In genomic region chr7:88278628-88279196, GRCm38 (mm10) we compare ENCODE assay signal across 8 mouse cellular contexts. TPM values are rescaled to one million over a fixed set of nuclear protein-coding genes. Genes with fewer than 3 reads are reported as not detected.
DNase-seq lines count a peak whose midpoint lies in the region; ATAC-seq and TF ChIP-seq lines count a peak whose summit lies in the region.

No protein-coding gene starts in this region.

- peaks cover 7% of the 10 kb centered on the region; the same call in 1 of the 2 replicates for H3K4me1 ChIP-seq in heart, postnatal 0 days (ENCODE audit: control insufficient read depth, insufficient read depth)
- H3K4me1 ChIP-seq in bone marrow macrophage, adult 2 months (ENCODE audit: control insufficient read depth, insufficient read depth, low read length), result peaks cover 10% of the 10 kb centered on the region
- no peaks in the 10 kb centered on the region for H3K4me1 ChIP-seq in midbrain, postnatal 0 days (ENCODE audit: insufficient read depth, low read length)

- peak overlapping the region; percentile 66 for H3K9ac ChIP-seq in heart, postnatal 0 days (replicated peaks; ENCODE audit: low read depth, low read length)
- H3K9ac ChIP-seq in midbrain, postnatal 0 days (replicated peaks; ENCODE audit: low read length, poor library complexity, severe bottlenecking), result no peak overlapping the region

- peak overlapping the region; percentile 86 for H3K4me2 ChIP-seq in heart, postnatal 0 days (ENCODE audit: low read depth, low read length)
- H3K4me2 ChIP-seq in midbrain, postnatal 0 days (ENCODE audit: low read depth, low read length, poor library complexity, severe bottlenecking), result peak overlapping the region; percentile 76

- no peak for TF ChIP-seq POLR2A in bone marrow macrophage, adult 2 months (IDR thresholded peaks at IDR 0.05; ENCODE audit: borderline replicate concordance, low read depth, low read length)

- 17% methylated on average over 8 of the region's 8 CpGs for WGBS in heart, postnatal 0 days
- WGBS in midbrain, postnatal 0 days, result 62% methylated on average over 8 of the region's 8 CpGs

- H3K27ac ChIP-seq in heart, postnatal 0 days (ENCODE audit: low read depth), result no peak overlapping the region
- peak overlapping the region; percentile 91 for H3K27ac ChIP-seq in bone marrow macrophage, adult 2 months (ENCODE audit: insufficient read depth, low read depth, low read length)
- no peak overlapping the region for H3K27ac ChIP-seq in midbrain, postnatal 0 days (ENCODE audit: low read depth, low read length)

- TF ChIP-seq EP300 in heart, postnatal 0 days (IDR thresholded peaks at IDR 0.05; ENCODE audit: low read depth), result no peak

- DNase-seq in heart, postnatal 0 days (ENCODE audit: low spot score), result no peak
- no peak for DNase-seq in heart, adult 9 months (ENCODE audit: low spot score in 2 of 2)
- peak; percentile 50 for DNase-seq in induced T-regulatory cell, adult 2 months (ENCODE audit: low read depth)
- no peak for DNase-seq in midbrain, postnatal 0 days (ENCODE audit: low spot score)
- DNase-seq in left cerebral cortex, postnatal 25 days (ENCODE audit: low spot score in 2 of 2), result no peak
- DNase-seq in kidney, adult 9 months, result no peak

- intact Hi-C loops in left cerebral cortex, postnatal 25 days (cut with DNase I), result no loop called here

- no peaks in the 10 kb centered on the region for H3K9me3 ChIP-seq in heart, postnatal 0 days (replicated peaks; ENCODE audit: control insufficient read depth, low read length)
- no peaks in the 10 kb centered on the region for H3K9me3 ChIP-seq in midbrain, postnatal 0 days (ENCODE audit: low read length)

- peak overlapping the region; percentile 59 for H3K4me3 ChIP-seq in heart, postnatal 0 days (ENCODE audit: low read depth, low read length)
- H3K4me3 ChIP-seq in bone marrow macrophage, adult 2 months (ENCODE audit: insufficient read depth, low read length), result peak overlapping the region; percentile 91
- peak overlapping the region; percentile 45 for H3K4me3 ChIP-seq in midbrain, postnatal 0 days (ENCODE audit: low read depth, low read length)

- no peaks in the 10 kb centered on the region for H3K27me3 ChIP-seq in heart, postnatal 0 days (ENCODE audit: control insufficient read depth, insufficient read depth, low read length)
- H3K27me3 ChIP-seq in midbrain, postnatal 0 days (ENCODE audit: insufficient read depth, low read length), result no peaks in the 10 kb centered on the region

- no peak for ATAC-seq in heart, postnatal 0 days (ENCODE audit: insufficient read depth, low read depth)
- ATAC-seq in midbrain, postnatal 0 days (ENCODE audit: low FRiP score), result no peak
- ATAC-seq in erythroid progenitor cell, adult 5-6 weeks (replicated peaks; ENCODE audit: low FRiP score, poor library complexity, severe bottlenecking), result no peak

- H3K36me3 ChIP-seq in heart, postnatal 0 days (replicated peaks; ENCODE audit: control insufficient read depth, insufficient read depth, low read length), result no peaks in the 10 kb centered on the region
- H3K36me3 ChIP-seq in midbrain, postnatal 0 days (ENCODE audit: insufficient read depth, low read length), result no peaks in the 10 kb centered on the region

- no peak for TF ChIP-seq CTCF in heart, postnatal 0 days (IDR thresholded peaks at IDR 0.05; ENCODE audit: low read depth)
- no peak for TF ChIP-seq CTCF in bone marrow macrophage, adult 2 months (IDR thresholded peaks at IDR 0.05; ENCODE audit: low read depth, low read length)
- no peak for TF ChIP-seq CTCF in midbrain, postnatal 0 days (IDR thresholded peaks at IDR 0.05)

RNA-seq across cellular contexts. Expression of gene Ctsc, which starts 0.8 kb away (rescaled TPM):
- total RNA-seq in heart, postnatal 0 days (2014; rRNA removed; ENCODE audit: low replicate concordance), result 17.7 and 37.2 TPM in 2 replicates
- polyA plus RNA-seq in heart, postnatal 0 days (2015; fragmentation: Nextera tagmentation; extraction: Ambion mirVana), result 24.8 and 28.1 TPM in 2 replicates
- polyA plus RNA-seq in bone marrow macrophage, adult 2 months (2012; ENCODE audit: insufficient read depth, insufficient read length, missing spikeins), result 423 and 505 TPM in 2 replicates
- total RNA-seq in midbrain, postnatal 0 days (2014; rRNA removed), result 8.4 and 10.5 TPM in 2 replicates
- polyA plus RNA-seq in midbrain, postnatal 0 days (2015; fragmentation: Nextera tagmentation; extraction: Ambion mirVana), result 14.6 and 14.7 TPM in 2 replicates
- total RNA-seq in erythroid progenitor cell, adult 5-6 weeks (2015; ENCODE audit: low replicate concordance), result 48.2 and 61.6 TPM in 2 replicates
- 25.3 and 26.2 TPM in 2 replicates for total RNA-seq in erythroid progenitor cell, adult 5-6 weeks (2017; ENCODE audit: low replicate concordance)
- total RNA-seq in left cerebral cortex, postnatal 25 days (2021), result 10 to 100 TPM; 11.8 to 13.4 TPM
